Mouse (Mus musculus) cerebellum, adult 9-11 months (tissue): Measurements from ENCODE around the gene Wdr1.

Source experiments
- DNase-seq: peaks from one replicate; pipeline ENCODE4 v3.0.0; 2022

Wdr1 gene

DNA sequence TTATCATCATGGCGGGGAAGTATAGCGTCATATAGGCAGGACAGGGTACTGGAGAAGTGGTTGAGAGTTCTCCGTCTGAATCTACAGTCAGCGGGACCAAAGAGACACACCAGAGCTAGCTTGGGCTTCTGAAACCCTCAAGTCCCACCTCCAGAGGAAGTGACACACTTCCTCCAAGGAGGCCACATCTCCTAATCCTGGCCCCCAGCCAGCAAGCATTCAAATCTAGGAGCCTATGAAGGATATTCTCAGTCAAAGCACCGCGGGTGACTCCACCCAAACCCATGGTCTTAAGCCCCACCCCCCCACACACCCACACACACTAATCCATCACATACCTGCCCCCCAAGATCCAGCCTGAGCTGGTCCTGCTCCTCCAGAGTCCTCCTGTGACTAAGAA lies 69.1 kb downstream of the Wdr1 start:
- no peak for DNase-seq

DNA sequence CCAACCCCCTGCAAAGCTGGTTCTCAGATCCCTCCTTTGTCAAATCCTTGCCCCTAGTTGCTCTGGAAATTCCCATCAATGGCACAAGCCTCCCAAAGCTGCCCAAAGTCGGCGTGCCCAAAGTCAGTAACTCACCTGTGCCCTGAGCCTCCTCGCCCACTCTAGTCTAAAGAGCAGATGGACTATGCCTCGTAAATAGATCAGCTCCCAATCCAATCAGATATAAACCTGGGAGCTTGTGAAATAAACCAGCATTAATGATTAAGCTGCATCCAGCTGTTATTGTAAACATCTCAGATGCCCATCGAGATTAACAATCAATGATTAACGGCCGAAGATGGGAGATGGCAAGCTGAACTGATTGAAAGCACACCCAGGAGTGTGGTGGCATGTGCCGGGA lies 71.3 kb downstream of the Wdr1 start:
- no peak for DNase-seq

DNA sequence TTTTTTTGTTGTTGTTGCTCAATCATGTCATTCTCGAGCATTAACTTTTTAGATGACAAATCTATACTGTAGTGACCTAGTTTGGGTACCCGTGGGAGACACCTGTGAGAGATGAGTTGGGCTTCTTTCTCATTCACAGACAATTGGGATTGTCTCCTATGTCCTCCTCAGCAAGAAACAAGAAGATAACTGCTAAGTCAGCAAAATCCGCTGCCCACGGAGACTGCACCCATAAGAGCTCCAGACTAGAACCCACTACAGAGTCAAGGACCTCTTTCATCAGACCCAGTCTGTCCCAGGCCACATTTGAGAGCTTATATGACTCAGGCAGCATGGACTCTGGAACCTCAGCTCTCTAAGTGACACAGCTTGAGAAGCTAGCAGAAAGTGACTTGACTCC lies 73.3 kb downstream of the Wdr1 start:
- no peak for DNase-seq

DNA sequence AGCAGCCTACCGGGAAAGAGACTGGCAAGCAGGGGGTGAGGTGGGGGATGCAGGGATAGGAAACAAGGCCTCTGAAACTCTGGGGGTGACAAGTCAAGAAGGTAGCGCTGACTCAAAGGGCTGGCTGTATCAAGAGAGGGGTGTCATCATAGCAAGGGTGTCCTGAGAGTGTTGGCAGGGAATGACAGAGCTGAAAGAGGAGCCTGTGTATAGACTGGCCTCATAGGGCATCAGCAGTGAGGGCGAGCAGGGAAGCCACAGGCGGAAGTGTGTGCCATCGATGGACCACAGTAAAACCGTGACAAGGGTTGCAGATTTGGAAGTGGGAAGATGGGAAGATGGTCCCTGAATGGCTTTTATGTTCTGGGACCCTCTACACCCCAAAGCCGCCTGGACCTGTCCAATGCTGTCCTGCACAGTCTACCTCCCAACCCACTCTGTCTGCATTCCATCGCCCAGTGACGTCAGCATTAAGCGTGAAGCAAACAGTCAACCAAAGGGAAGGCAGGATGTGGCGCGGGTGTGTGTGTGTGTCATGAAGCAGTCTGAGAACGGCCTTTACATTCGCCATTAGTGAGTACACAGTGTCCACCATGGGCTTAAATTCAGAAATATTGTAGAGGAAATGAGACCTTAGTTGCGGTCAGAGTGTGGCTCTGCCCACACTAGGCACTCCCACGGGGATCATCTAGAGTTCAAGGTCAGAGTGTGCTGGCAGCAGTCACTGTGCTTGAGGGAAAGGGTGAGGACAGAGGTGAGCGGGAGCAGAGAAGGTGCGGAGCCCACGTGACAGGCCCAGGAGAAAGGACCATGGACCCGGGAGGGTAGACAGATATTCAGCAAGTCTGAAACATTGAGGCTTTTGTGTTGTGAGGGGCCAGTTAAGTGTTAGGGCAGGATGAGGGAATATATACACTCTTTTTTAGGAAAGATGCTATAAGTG lies 74.1 kb downstream of the Wdr1 start:
- no peak for DNase-seq

DNA sequence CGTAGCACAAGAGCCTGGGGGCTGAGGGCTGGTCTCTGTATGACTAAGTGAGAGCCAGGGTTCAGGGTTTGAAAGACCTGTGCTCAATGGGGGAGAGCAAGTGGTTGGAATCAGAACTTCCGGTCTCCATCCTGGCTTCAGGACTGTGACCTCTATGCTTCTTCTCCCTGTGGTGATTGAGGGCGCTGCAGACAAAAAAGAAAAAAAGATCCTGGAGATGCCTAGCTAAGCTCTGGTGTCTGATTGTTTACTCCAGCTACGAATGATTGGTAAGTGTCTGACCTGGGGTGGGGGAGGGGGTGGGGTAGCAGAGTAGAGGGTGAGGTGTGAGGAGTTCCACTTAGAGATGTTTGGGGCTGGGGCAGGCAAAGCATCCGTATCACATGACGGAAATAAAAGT lies 75.0 kb downstream of the Wdr1 start:
- DNase-seq: no peak

DNA sequence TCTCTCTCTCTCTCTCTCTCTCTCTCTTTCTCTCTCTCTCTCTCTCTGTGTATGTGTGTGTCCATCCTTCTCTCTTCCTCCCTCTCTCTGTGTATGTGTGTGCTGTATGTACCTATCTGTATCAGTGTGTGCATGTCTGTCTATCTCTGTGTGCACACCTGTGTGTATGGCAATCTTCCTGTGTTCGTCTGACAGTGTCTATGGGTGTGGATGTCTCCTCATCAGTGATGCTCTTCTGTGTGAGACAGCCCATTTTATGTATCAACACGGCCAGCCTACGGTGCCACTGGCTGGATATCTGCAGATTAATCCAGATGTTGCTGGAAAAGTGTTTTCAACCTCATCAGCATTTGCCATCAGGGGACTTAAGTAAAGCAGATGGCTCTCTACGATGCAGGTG lies 75.8 kb downstream of the Wdr1 start:
- DNase-seq: no peak

DNA sequence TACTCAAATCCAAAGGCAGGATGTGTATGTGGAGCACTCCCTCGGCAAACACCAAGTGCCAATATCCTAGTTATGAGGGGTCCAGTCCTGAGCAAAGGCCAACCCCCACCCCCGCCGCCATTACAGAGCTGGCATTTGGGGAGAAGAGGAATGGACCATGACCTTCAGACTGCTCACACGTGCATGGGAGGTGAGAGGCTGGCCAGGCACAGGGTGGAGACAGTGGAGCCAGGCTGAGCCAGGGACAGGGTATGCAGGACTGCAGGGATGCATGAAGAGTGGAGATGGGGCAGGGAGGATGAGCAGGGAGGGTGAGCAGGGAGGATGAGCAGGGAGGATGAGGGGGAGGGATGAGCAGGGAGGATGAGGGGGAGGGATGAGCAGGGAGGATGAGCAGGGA lies 77.1 kb downstream of the Wdr1 start:
- no peak for DNase-seq

DNA sequence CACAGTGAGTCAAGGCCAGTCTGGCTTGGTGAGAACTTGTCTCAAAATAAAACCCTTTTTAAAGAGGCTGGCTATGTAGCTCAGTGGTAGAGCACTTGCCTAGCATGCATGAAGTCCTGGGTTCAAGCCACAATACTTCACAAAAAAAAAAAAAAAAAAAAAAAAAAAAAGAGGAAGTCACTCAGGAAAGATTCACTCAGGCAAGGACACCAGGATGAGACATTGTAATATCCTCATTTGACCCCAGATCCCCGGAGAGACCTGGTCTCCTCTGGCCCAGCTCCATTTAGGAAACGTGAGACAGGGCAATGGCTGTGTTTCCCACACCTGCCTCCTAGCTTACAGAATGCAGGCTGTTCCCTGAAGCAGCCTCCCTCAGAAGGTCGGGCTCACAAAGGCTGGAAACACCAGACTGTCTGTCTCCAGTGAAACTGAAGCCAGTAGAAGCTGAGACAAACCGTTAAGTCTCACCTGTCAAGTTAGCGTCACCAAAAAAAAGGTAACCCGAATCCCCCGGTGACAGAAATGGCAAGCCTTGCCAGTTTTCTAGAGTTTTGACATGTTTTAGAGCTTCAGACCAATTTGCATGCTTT lies 79.4 kb downstream of the Wdr1 start:
- no peak for DNase-seq

DNA sequence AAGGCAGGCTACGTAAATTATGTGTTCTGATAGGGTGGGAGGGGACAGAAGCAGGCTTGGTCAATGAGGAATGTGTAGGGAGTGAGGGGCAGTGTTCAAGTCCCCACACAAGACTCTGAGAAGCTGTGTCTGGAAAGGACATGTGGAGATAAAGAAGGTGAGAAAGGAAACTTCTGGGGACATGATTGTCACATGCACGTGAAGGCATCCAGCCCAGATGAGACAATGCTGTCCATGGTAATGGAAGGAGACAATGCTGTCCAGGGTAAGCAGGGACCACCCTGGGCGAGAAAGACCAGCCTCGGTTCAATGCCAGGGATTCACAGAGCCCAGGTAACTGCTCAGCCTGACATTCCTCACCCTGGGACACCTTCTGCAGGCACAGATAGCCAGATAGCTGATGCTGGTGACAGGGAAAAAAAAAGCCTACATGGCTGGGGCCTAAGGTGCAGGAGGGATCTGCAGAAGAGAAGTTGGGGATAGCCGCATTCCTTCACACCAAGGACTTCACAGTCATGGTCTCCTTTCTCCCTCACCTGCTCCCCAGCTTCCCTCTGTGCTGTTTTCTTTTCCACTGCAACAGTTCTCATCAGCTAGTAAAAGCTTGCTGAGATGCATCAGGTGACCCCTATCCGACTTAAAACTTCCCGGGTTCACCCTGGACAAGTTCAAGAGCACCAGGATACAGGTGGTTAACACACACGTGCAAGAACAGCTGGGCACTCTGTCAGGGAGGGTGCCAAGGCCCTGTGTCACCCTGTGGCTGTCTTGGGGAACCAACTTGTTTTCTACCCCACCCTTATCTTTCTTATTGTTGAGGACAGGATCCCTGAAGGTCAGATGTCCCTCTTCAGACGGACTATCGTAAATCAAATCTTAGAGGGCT lies 82.0 kb downstream of the Wdr1 start:
- DNase-seq: peak; percentile 30

DNA sequence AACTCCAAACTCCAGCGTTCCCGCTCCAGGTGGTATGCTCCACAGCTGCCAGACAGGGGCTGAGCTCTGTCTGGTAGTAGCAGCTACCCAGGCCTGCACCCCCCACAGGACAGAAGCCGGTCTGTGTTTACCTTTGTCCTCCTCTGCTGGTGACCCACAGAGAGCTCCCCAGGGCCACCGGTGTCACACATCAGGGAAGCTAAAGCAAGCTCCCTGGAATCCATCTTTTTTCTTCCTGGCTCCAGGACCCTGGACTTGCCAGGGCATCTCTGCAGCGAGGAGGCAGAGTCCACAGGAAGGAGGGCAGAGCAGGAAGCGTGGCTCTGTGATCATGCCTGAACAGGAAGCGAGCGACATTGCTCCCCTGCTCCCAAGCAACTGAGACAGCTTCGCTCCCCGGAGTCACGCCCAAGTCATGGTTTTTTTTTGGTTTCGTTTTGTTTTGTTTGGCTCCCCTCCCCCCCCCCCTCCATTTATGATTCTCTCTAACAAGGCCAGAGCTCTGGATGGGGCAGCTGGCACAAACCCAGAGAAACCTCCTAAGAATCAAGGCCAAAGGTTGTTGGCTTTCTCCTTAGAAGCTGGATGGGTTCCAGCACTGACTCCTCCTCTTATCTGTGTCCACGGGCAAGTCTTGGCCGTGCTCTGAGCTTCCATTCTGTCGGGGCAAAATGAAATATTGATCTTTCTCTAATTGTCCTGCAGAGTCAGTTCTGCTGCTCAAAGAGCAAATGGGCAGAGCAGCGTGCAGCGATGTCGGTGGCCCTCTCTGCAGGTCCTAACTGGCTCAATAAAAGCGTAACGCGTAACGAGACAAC lies 82.9 kb downstream of the Wdr1 start:
- peak; percentile 65 for DNase-seq

DNA sequence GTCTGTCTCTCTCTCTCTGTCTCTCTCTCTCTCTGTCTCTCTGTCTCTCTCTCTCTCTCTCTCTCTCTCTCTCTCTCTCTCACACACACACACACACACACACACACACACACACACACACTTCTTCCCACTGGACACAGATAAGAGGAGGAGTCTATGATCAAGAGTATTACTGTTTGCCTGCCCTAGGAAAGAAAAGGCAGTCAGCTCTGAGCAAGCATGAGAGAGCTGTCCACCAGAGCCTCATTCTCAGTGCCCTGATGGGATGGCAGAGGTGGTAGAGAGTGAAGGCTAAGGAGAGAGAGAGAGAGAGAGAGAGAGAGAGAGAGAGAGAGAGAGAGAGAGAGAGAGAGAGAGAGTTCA lies 83.5 kb downstream of the Wdr1 start:
- DNase-seq: peak; percentile 23

DNA sequence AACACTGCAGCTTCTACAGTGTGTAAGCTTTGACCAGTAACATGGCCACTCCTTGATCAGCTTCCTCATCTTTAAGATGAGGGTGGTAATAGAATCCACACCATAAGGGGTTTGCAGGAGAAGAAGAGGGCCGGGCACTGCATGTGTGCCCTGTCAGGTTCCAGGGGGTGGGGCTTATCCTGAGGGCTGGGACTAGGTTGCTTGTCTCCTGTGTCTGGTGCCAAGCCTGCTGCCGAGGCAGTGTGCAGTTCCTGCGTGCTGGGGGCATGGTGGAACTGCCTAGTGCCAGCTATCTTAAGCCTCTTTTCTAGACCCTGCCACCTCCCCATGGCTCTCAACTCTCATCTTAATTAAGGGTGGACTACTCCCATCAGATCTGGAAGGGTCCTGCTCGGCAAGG lies 84.0 kb downstream of the Wdr1 start:
- peak; percentile 81 for DNase-seq

DNA sequence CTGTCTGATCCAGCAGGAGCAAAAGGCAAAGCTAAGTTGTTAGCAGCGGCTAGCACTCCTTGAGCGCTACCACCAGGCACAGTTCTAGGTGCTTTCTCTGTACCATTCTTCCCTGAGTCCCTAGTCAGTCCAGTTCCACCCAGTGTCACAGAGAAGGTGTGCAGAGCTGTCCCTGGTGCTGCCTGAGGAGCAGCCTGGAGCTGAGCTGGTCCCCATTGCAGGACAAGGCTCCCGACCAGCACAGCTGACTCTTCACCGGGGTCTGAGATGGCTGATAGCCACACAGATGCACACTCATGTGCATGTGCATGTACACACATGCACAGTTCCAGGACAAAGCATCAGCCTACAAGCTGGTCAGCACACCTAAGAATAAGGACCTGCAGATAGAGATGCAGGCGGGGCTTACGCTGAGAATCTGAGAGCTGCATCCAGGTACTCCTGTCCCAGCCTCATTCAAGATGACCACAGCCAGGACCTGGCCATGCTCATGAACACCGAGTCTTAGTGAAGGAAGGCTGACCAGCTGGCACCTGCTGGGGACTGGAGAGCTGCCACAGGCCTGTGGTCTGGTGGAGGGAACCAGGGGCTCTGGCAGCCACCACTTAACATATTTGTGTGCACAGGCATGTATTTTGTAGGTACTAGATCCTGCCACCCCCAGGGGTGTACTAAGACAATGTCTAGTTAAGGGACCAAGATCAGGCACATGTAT lies 85.1 kb downstream of the Wdr1 start:
- DNase-seq: peak; percentile 87

DNA sequence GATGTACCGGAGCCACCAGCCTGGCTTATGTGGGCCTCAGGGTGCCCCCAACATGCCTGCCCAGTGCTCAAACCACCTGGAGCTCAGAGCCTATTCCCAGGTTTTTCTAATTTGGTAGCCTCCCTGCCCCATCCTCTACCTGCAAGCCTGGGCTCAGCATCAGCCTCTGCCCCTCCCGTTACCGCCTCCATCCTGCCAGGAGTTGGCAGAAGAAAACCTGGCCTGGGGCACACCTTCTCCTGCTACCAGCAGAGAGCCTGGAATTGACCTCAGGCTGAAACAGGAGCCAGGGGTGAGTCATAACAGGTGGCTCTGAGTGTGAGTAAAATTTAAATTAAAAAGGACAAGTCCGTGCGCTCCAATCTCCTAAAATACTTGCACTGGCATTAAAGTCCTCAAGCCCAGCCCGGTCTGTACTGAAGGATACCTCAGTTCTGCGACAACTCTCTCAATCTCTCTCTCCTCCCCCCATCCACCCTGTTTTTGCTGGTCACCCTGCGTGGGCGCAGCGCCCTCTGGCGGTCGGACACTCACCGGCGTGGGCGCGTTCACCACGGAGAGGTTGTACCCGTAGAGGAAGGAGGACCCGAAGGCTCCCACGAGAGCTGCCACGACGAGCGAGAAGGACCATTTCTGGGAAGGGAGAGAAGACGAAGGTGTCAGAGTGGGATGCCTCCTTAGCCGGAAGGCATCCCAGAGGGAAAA lies 86.0 kb downstream of the Wdr1 start:
- DNase-seq: peak; percentile 79
